Mouse (Mus musculus) hindbrain, embryonic 12.5 days (tissue): ENCODE data around the gene 6030468B19Rik. TPM values are rescaled to one million over a fixed set of nuclear protein-coding genes. Genes with fewer than 3 reads are reported as not detected.

Source experiments
- ATAC-seq: fragments of 200-750 bp; cut with Nextera tagmentation; 2 replicates; pipeline ENCODE4 v1.8.0; 2017; ENCODE audit warnings: moderate TSS enrichment; ENCODE audit not compliant: low FRiP score
- H3K27ac ChIP-seq: fragments of 300-500 bp; sonication (generic); 2 replicates; pipeline ENCODE4 v1.5.1; 2016; ENCODE audit warnings: mild to moderate bottlenecking
- H3K27me3 ChIP-seq: fragments of 300-500 bp; sonication (generic); 2 replicates; pipeline ENCODE4 v1.6.1; 2016; ENCODE audit warnings: mild to moderate bottlenecking
- H3K36me3 ChIP-seq: fragments of 300-500 bp; sonication (generic); 2 replicates; pipeline ENCODE4 v1.6.1; 2016; ENCODE audit warnings: mild to moderate bottlenecking
- H3K4me1 ChIP-seq: fragments of 300-500 bp; sonication (generic); 2 replicates; pipeline ENCODE4 v1.6.1; 2016
- H3K4me2 ChIP-seq: fragments of 300-500 bp; sonication (generic); replicated peaks from 2 replicates; pipeline ENCODE4 v1.6.1; 2016; ENCODE audit warnings: mild to moderate bottlenecking
- H3K4me3 ChIP-seq: fragments of 300-500 bp; sonication (generic); 2 replicates; pipeline ENCODE4 v1.5.1; 2016; ENCODE audit warnings: mild to moderate bottlenecking
- H3K9ac ChIP-seq: fragments of 300-500 bp; sonication (generic); 2 replicates; pipeline ENCODE4 v1.6.1; 2016; ENCODE audit warnings: mild to moderate bottlenecking, moderate library complexity
- H3K9me3 ChIP-seq: fragments of 300-500 bp; sonication (generic); replicated peaks from 2 replicates; pipeline ENCODE4 v1.6.1; 2016; ENCODE audit warnings: mild to moderate bottlenecking
- WGBS: fragments of 180-500 bp; shearing (Covaris S2); methylation state at CpG from one replicate; pipeline ENCODE4 v1.1.7; 2016; 5-methylcytosine and 5-hydroxymethylcytosine counted together
- polyA plus RNA-seq: library from polyadenylated mRNA; unstranded; fragments of >200 nt; fragmentation: Nextera tagmentation; extraction: Ambion mirVana; gene quantifications from 2 replicates; pipeline ENCODE4 v1.2.1, GENCODE M21; 2016

6030468B19Rik gene
- 0.29 and 0.67 TPM in 2 replicates for polyA plus RNA-seq

DNA sequence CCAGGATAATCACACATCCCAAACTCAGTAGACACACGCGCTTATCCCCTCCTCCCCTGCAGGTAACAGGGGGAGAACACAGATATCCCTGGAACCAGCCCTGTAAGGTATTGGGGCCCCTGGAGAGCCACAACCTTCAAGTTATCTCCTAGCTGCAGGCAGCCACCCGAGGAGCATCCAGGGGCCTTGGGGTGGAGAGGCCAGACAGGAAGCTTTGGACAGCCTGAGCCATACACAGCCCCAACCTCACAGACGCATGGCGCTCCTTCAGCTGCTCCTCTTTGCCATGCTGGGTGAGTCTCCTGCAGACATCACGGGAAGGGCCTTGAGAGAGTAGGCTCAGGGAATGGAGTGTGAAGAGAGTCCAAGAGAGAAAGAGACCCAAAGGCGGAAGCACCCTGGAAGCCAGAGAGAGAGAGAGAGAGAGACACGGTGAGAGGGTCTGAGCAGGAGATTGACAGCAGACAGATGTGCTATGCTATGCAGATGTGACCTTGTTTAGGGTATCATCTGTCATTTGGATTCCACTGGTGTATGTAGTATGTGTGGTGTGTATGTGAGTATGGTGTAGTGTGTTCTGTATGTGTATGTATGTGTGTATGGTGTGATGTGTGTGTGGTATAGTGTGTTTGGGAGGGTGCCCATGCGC is at the start of gene 6030468B19Rik:
TSS of gene 6030468B19Rik (plus strand) at position 150 of the 649 bp plus-strand sequence.
- Histone ChIP-seq H3K4me2 (no peak within 1 kb of the TSS), H3K4me3 (no peak within 1 kb of the TSS), H3K27ac (no peak within 1 kb of the TSS), H3K9me3 (no peaks in the 10 kb centered on the region), H3K36me3 (no peaks in the 10 kb centered on the region), H3K27me3 (peaks cover 1% of the 10 kb centered on the region), H3K9ac (no peak within 1 kb of the TSS), H3K4me1 (no peaks in the 10 kb centered on the region; the same call in 1 of the 2 replicates)
- 61% methylated on average over 9 of the region's 9 CpGs for WGBS
- ATAC-seq, result no peak

DNA sequence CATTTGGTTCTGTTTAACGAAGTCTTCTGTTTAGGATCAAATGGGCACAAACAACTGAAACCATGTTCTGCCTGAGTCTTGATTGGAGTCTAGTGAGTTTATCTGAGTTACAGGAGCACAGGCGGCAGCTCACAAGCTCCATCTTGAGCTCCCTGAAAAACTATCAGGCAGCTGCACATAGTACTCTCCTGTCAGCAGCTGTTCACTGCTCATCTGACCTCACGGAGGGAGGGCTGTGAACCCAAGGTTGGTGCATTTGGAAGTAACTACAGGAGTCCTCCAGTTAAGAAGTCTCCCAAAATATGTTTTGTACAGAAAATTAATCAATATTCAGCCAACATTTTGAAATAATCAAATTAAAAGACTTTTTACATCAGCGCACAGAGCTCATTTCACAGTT is 48.8 kb upstream of the 6030468B19Rik start:
- H3K4me2 ChIP-seq, result no peak overlapping the region
- no peak for ATAC-seq
- peaks cover 98% of the 10 kb centered on the region for H3K36me3 ChIP-seq
- no peaks in the 10 kb centered on the region for H3K9me3 ChIP-seq
- no peaks in the 10 kb centered on the region for H3K27me3 ChIP-seq
- no peak overlapping the region for H3K4me3 ChIP-seq
- WGBS, result 90% methylated on average over 4 of the region's 4 CpGs
- no peaks in the 10 kb centered on the region for H3K4me1 ChIP-seq
- no peak overlapping the region for H3K9ac ChIP-seq
- H3K27ac ChIP-seq, result no peak overlapping the region

DNA sequence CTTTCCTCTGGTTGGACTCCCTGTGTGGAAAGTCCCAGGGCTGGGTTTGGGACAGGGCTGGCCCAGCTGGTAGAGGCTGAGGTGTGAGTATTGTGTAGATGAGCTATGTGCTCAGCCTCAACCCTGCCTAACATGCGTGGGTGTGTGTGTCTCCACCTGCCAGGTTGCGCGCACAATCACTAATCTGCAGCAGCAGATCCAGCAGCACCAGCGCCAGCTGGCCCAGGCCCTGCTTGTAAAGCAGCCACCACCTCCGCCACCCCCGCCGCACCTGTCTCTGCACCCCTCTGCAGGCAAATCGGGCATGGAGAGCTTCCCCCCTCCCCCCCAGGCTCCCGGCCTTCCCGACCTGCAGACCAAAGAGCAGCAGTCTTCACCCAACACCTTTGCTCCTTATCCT is 48.0 kb upstream of the 6030468B19Rik start:
- peaks cover 98% of the 10 kb centered on the region for H3K36me3 ChIP-seq
- 88% methylated on average over 10 of the region's 10 CpGs for whole genome bisulfite sequencing

DNA sequence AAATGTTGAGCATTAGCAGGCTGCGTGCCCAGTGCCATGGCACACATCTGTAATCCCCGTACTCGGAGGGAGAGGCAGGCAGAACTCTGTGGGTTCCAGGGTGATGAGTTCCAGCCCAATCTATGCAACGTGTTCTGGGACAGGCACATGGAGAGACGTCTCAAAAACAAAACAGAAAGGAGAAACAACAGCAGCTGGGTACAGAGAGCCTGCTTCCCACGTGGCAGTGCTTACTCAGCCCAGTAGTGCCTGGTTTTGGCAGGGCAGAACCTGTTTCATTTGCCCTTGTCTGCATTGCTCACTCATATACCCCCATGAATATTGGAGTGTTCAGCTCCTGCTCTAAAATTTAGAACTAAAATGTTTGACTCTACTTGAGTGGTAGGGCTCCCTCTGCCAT is 45.9 kb upstream of the 6030468B19Rik start:
- Histone ChIP-seq H3K4me3 (no peak overlapping the region), H3K4me1 (no peaks in the 10 kb centered on the region), H3K9me3 (no peaks in the 10 kb centered on the region), H3K4me2 (no peak overlapping the region), H3K9ac (no peak overlapping the region), H3K36me3 (peaks cover 98% of the 10 kb centered on the region), H3K27me3 (no peaks in the 10 kb centered on the region), H3K27ac (no peak overlapping the region)
- 89% methylated on average over 6 of the region's 6 CpGs for whole genome bisulfite sequencing
- ATAC-seq, result no peak

More for the DNA sequence above, 48.0 kb upstream of the 6030468B19Rik start:
- no peak overlapping the region for H3K27ac ChIP-seq
- no peak overlapping the region for H3K4me2 ChIP-seq
- no peak overlapping the region for H3K9ac ChIP-seq
- no peaks in the 10 kb centered on the region for H3K9me3 ChIP-seq
- no peaks in the 10 kb centered on the region for H3K4me1 ChIP-seq
- no peak for ATAC-seq
- no peak overlapping the region for H3K4me3 ChIP-seq
- H3K27me3 ChIP-seq, result no peaks in the 10 kb centered on the region

DNA sequence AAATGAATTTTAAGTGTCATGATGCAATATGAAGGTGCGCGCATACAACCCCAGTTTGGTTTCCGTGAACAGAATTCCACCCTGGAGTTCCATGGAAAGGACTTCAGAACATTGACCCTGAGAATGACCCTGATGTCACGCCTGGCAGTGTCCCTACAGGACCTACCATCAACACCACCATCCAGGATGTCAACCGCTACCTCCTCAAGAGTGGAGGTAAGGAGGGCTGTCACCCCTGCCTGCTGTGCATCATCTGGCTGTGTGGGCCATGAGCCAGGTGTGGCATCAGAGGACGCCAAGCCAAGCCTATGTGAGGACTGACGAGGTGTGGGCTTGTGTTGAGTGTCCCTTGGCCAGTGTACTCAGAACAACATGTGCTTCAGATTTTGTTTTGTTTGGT is 41.6 kb upstream of the 6030468B19Rik start:
- H3K27ac ChIP-seq, result no peak overlapping the region
- H3K36me3 ChIP-seq, result peaks cover 98% of the 10 kb centered on the region
- H3K9me3 ChIP-seq, result no peaks in the 10 kb centered on the region
- ATAC-seq, result no peak
- no peaks in the 10 kb centered on the region for H3K4me1 ChIP-seq
- H3K27me3 ChIP-seq, result no peaks in the 10 kb centered on the region
- no peak overlapping the region for H3K4me2 ChIP-seq
- 98% methylated on average over 7 of the region's 7 CpGs for WGBS
- no peak overlapping the region for H3K9ac ChIP-seq
- H3K4me3 ChIP-seq, result no peak overlapping the region

DNA sequence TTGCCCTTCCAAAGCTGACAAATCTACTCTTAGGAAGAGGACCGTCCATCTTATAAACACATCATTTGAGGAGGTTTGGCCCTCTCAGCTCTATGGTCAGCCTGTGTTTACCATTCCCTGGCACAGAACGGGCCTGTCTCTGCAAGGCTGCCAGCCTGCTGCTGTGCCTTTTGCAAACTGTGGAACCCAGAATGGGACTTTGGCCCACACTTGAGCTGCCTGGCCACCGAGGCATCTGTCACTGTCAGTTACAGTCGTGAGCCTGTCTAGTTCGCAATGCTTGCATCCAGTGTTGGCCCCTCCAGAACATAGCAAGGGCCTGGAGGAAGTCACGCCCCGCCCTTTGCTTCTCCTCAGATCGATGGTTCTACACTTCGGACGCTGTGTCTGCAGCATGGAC is 38.2 kb upstream of the 6030468B19Rik start:
- Histone ChIP-seq H3K4me1 (no peaks in the 10 kb centered on the region), H3K4me3 (no peak overlapping the region), H3K36me3 (peaks cover 85% of the 10 kb centered on the region), H3K27me3 (no peaks in the 10 kb centered on the region), H3K9ac (no peak overlapping the region), H3K4me2 (no peak overlapping the region), H3K27ac (no peak overlapping the region), H3K9me3 (no peaks in the 10 kb centered on the region)
- WGBS, result 93% methylated on average over 10 of the region's 10 CpGs
- no peak for ATAC-seq

DNA sequence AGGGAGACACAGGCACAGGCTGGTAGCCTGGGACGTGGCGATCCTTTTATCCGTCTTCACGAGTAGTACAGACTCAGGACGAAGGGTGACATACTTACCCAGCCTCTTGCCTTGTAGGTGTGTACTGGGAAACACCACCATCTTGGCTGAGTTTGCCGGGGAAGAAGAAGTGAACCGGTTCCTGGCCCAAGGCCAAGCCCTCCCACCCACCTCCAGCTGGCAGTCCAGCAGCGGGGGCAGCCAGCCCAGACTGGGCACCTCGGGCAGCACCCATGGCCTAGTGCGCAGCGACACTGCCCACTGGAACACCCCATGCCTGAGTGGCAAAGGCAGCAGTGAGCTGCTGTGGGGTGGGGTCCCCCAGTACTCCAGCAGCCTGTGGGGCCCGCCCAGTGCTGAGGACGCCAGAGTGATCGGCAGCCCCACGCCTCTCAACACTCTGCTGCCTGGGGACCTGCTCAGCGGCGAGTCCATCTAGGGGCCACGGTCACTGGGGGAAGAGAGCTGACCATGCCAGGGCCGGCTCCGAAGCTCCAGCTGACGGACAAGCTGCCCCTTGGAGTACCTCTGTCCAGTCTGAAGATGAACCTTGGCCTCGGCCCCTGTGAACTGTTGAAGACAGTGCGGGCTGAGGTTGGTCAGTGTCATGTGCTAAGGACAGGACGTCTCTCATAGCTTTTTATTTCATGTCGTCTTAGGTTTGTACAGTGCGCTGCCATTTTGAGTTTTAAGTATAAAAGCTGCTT is 36.9 kb upstream of the 6030468B19Rik start:
- Histone ChIP-seq H3K9ac (no peak overlapping the region), H3K4me3 (no peak overlapping the region), H3K36me3 (peaks cover 85% of the 10 kb centered on the region), H3K4me1 (no peaks in the 10 kb centered on the region), H3K4me2 (no peak overlapping the region), H3K9me3 (no peaks in the 10 kb centered on the region), H3K27ac (peak overlapping the region; percentile 44; the same call in 1 of the 2 replicates), H3K27me3 (no peaks in the 10 kb centered on the region)
- 93% methylated on average over 26 of the region's 26 CpGs for WGBS
- ATAC-seq, result no peak

DNA sequence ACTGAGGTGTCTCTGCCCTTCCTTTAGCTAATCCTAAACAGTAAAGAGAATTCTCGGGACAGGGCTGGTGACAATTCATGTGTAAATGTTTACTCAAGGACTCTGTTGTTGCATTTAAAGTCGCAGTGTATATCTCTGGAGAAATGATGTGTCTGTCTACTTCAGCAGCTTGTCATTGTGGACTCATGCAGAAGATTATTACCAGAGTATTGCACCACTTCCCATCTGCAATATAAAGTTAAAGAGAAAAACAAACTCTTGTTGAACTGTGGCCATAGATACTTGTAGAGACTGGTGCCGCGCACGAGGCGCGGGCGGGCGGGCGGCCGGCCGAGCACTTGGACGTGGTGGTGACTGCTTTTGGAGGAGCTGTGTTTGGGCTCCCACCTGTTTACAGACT is 35.7 kb upstream of the 6030468B19Rik start:
- H3K9me3 ChIP-seq, result no peaks in the 10 kb centered on the region
- H3K27ac ChIP-seq, result no peak overlapping the region
- H3K4me2 ChIP-seq, result no peak overlapping the region
- no peak for ATAC-seq
- WGBS, result 92% methylated on average over 13 of the region's 13 CpGs
- no peak overlapping the region for H3K9ac ChIP-seq
- no peaks in the 10 kb centered on the region for H3K4me1 ChIP-seq
- H3K36me3 ChIP-seq, result peaks cover 83% of the 10 kb centered on the region
- no peak overlapping the region for H3K4me3 ChIP-seq
- H3K27me3 ChIP-seq, result no peaks in the 10 kb centered on the region

DNA sequence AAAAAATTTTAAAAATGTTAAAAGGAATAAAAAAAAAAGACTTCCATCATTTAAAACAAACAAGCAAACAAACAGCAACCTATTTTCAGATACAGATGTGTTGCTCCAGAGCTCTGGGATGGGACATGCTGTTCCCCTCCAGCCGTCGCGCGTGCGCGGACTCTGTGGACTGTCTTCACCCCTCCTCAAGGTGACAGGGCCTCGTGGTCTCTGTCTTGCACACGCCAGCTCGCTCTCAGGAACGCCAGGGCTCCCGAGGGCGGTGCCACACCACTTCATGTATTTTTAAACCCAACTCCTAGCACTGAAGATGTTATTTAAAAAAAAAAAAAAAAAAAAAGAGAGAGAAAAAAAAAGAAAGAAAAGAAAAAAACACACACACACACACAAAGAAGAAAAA is 35.2 kb upstream of the 6030468B19Rik start:
- 87% methylated on average over 12 of the region's 12 CpGs for WGBS
- H3K4me2 ChIP-seq, result no peak overlapping the region
- H3K9ac ChIP-seq, result no peak overlapping the region
- H3K27me3 ChIP-seq, result no peaks in the 10 kb centered on the region
- H3K4me1 ChIP-seq, result no peaks in the 10 kb centered on the region
- H3K4me3 ChIP-seq, result no peak overlapping the region
- H3K9me3 ChIP-seq, result no peaks in the 10 kb centered on the region
- peaks cover 78% of the 10 kb centered on the region for H3K36me3 ChIP-seq
- no peak overlapping the region for H3K27ac ChIP-seq
- no peak for ATAC-seq

DNA sequence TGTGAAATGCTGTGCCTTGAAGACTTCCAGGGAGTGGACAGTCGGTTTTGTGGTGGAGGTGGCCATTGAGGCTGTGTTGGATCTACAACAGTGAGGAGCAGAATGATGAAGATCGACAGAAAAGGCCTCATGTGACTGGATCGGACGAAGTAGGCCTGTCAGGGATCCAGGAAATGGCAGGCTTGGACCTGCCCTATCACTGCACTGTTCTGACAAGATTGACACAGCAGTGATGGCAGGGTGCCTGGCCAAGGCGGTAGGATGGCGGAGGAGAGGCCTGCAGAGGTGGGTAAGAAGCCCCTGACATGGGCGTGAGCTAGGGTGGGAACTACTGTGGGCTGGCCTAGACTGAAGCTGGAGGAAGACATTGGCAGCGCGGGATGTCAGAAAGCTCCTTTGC is 33.1 kb upstream of the 6030468B19Rik start:
- peaks cover 58% of the 10 kb centered on the region for H3K36me3 ChIP-seq
- H3K27ac ChIP-seq, result no peak overlapping the region
- no peak overlapping the region for H3K4me3 ChIP-seq
- no peak for ATAC-seq
- H3K27me3 ChIP-seq, result no peaks in the 10 kb centered on the region
- H3K4me1 ChIP-seq, result no peaks in the 10 kb centered on the region
- H3K4me2 ChIP-seq, result no peak overlapping the region
- no peaks in the 10 kb centered on the region for H3K9me3 ChIP-seq
- 91% methylated on average over 9 of the region's 9 CpGs for WGBS
- no peak overlapping the region for H3K9ac ChIP-seq

DNA sequence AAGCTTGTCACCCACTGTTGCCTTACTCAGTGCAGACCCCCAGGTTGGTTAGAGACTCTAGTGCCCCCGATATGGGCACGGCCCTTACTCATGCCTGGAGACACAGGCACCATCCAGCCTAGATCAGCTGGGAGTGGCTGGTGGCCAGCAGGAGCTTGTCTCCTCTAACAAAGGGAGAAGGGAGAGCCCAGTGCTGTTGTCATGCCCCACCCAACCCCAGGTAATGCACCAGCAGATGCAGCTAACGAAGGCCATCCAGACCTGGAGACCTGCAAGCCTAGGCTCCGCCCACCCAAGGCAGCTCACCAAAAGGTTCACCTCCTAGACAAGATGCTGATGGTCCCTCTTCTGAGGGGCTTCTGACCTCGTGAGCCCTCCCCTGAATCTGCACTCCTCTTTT is 32.1 kb upstream of the 6030468B19Rik start:
- ATAC-seq, result no peak; the same call in 1 of the 2 replicates
- 87% methylated on average over 5 of the region's 5 CpGs for WGBS

DNA sequence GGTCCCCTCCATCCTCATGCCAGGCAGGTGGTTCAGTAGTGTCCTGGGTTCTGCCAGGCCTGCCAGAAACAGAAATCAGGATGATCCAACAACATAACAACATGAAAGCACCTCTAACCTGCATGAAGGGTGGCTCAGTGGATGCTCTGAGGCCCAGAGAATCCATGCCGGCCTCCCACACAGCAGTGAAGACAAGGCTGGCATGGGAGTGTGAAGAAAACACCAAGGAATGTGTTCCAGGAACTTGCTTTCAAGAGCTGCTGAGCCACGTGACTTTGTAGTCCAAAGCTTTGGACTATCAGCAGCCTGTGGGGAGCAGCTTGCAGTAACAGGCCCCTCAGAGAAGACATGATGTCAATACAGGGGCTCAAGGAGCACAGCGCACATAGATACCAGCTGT is 31.2 kb upstream of the 6030468B19Rik start:
- WGBS, result 85% methylated on average over 3 of the region's 3 CpGs

More for the DNA sequence above, 32.1 kb upstream of the 6030468B19Rik start:
- no peak overlapping the region for H3K9ac ChIP-seq
- no peaks in the 10 kb centered on the region for H3K27me3 ChIP-seq
- H3K27ac ChIP-seq, result no peak overlapping the region
- H3K36me3 ChIP-seq, result peaks cover 47% of the 10 kb centered on the region
- H3K9me3 ChIP-seq, result no peaks in the 10 kb centered on the region
- H3K4me3 ChIP-seq, result no peak overlapping the region
- peaks cover 7% of the 10 kb centered on the region; the same call in 1 of the 2 replicates for H3K4me1 ChIP-seq
- no peak overlapping the region for H3K4me2 ChIP-seq

More for the DNA sequence above, 31.2 kb upstream of the 6030468B19Rik start:
- H3K9ac ChIP-seq, result no peak overlapping the region
- H3K9me3 ChIP-seq, result no peaks in the 10 kb centered on the region
- peaks cover 41% of the 10 kb centered on the region for H3K36me3 ChIP-seq
- no peak overlapping the region for H3K4me2 ChIP-seq
- no peak overlapping the region for H3K4me3 ChIP-seq
- no peak for ATAC-seq
- no peaks in the 10 kb centered on the region for H3K27me3 ChIP-seq
- H3K27ac ChIP-seq, result no peak overlapping the region
- H3K4me1 ChIP-seq, result peaks cover 7% of the 10 kb centered on the region; the same call in 1 of the 2 replicates
